Mouse (Mus musculus) thymus, adult 2 months (tissue): ENCODE data around the gene Gm6583. TPM values are rescaled to one million over a fixed set of nuclear protein-coding genes. Genes with fewer than 3 reads are reported as not detected.

Experiments
- DNase-seq: peaks from one replicate; pipeline ENCODE4 v3.0.0; 2021
- H3K27ac ChIP-seq: fragments of 200-500 bp; 2 replicates; pipeline ENCODE4 v1.5.1; 2012; ENCODE audit warnings: low read length, control low read depth; ENCODE audit not compliant: control insufficient read depth, insufficient read depth
- H3K27me3 ChIP-seq: fragments of 200-500 bp; 2 replicates; pipeline ENCODE4 v1.6.1; 2012; ENCODE audit warnings: mild to moderate bottlenecking, low read length, moderate library complexity, mixed read lengths; ENCODE audit not compliant: control insufficient read depth, insufficient read depth
- H3K36me3 ChIP-seq: fragments of 200-500 bp; 2 replicates; pipeline ENCODE4 v1.6.1; 2012; ENCODE audit warnings: mild to moderate bottlenecking, low read length, moderate library complexity; ENCODE audit not compliant: control insufficient read depth, insufficient read depth
- H3K4me1 ChIP-seq: fragments of 200-500 bp; replicated peaks from 2 replicates; pipeline ENCODE4 v1.6.1; 2012; ENCODE audit warnings: low read length; ENCODE audit not compliant: control insufficient read depth, insufficient read depth
- H3K4me3 ChIP-seq: fragments of 200-500 bp; 2 replicates; pipeline ENCODE4 v1.5.1; 2012; ENCODE audit warnings: mild to moderate bottlenecking, low read length, control low read depth, moderate library complexity; ENCODE audit not compliant: control insufficient read depth, insufficient read depth
- CTCF ChIP-seq: fragments of 200-500 bp; IDR thresholded peaks from 2 replicates; pipeline ENCODE4 v1.5.1; 2012; ENCODE audit warnings: mild to moderate bottlenecking, control low read depth, low read length, moderate library complexity, borderline replicate concordance; ENCODE audit not compliant: control insufficient read depth, poor library complexity, insufficient read depth; ENCODE audit errors: extremely low read depth
- POLR2A ChIP-seq: fragments of 200-500 bp; IDR thresholded peaks from 2 replicates; pipeline ENCODE4 v1.6.1; 2012; ENCODE audit warnings: mild to moderate bottlenecking, low read length, control low read depth, moderate library complexity; ENCODE audit not compliant: control insufficient read depth, poor library complexity, insufficient read depth; ENCODE audit errors: extremely low read depth
- WGBS: fragments of 180-500 bp; shearing (Covaris S2); methylation state at CpG from one replicate; pipeline ENCODE4 v1.1.7; 2018; 5-methylcytosine and 5-hydroxymethylcytosine counted together
- polyA plus RNA-seq: library from polyadenylated mRNA; depleted of rRNA; stranded (reverse); fragments of >200 nt; gene quantifications from 2 replicates; pipeline ENCODE4 v1.2.3, GENCODE M21; 2012; rRNA removed

Gm6583 gene
- polyA plus RNA-seq, result not detected in 2 replicates

GRCm38 (mm10) chr5:112355910-112356309 is at the start of gene Gm6583:
Gene Gm6583, minus strand, starts transcription at chr5:112356033.
- WGBS, result 85% methylated on average over 13 of the region's 13 CpGs
- no peak for DNase-seq
- no peaks in the 10 kb centered on the region for H3K4me1 ChIP-seq
- H3K36me3 ChIP-seq, result no peaks in the 10 kb centered on the region; the same call in 1 of the 2 replicates
- H3K27ac ChIP-seq, result no peak within 1 kb of the TSS
- no peak for TF ChIP-seq CTCF
- no peak for TF ChIP-seq POLR2A
- no peaks in the 10 kb centered on the region for H3K27me3 ChIP-seq
- H3K4me3 ChIP-seq, result no peak within 1 kb of the TSS

- 92% methylated on average over 3 of the region's 3 CpGs for WGBS
- no peaks in the 10 kb centered on the region for H3K27me3 ChIP-seq
- no peaks in the 10 kb centered on the region for H3K4me1 ChIP-seq
- no peak for DNase-seq
- TF ChIP-seq CTCF (no peak), POLR2A (no peak)
- H3K36me3 ChIP-seq, result no peaks in the 10 kb centered on the region
- H3K27ac ChIP-seq, result no peak overlapping the region
- no peak overlapping the region for H3K4me3 ChIP-seq
Measured at GRCm38 (mm10) chr5:112402437-112402836, 46.6 kb upstream of the Gm6583 start.

- no peak for TF ChIP-seq POLR2A
- TF ChIP-seq CTCF, result no peak
- no peaks in the 10 kb centered on the region for H3K36me3 ChIP-seq
- peaks cover under 1% of the 10 kb centered on the region; the same call in 1 of the 2 replicates for H3K27me3 ChIP-seq
- no peak overlapping the region for H3K27ac ChIP-seq
- H3K4me1 ChIP-seq, result peaks cover 3% of the 10 kb centered on the region; the same call in 1 of the 2 replicates
- no peak for DNase-seq
- whole genome bisulfite sequencing, result 82% methylated on average over 10 of the region's 10 CpGs
- no peak overlapping the region for H3K4me3 ChIP-seq
Measured at GRCm38 (mm10) chr5:112399284-112399683, 43.5 kb upstream of the Gm6583 start.

- WGBS, result 92% methylated on average over 18 of the region's 18 CpGs
- peaks cover 12% of the 10 kb centered on the region; the same call in 1 of the 2 replicates for H3K27me3 ChIP-seq
- H3K36me3 ChIP-seq, result no peaks in the 10 kb centered on the region
- DNase-seq, result no peak
- no peak for TF ChIP-seq CTCF
- no peak for TF ChIP-seq POLR2A
- H3K4me1 ChIP-seq, result peaks cover 5% of the 10 kb centered on the region; the same call in 1 of the 2 replicates
- no peak overlapping the region for H3K4me3 ChIP-seq
- no peak overlapping the region for H3K27ac ChIP-seq
Measured at GRCm38 (mm10) chr5:112396066-112396465, 40.2 kb upstream of the Gm6583 start.

GRCm38 (mm10) chr5:112394779-112395443 is 39.1 kb upstream of the Gm6583 start, which contains the start of gene Asphd2:
Gene Asphd2, minus strand, starts transcription at chr5:112394866.
- Histone ChIP-seq H3K4me1 (peaks cover 5% of the 10 kb centered on the region; the same call in 1 of the 2 replicates), H3K27me3 (peaks cover 12% of the 10 kb centered on the region; the same call in 1 of the 2 replicates), H3K36me3 (no peaks in the 10 kb centered on the region), H3K4me3 (peak within 1 kb of the TSS; percentile 15), H3K27ac (no peak within 1 kb of the TSS)
- WGBS, result 8% methylated on average over 55 of the region's 67 CpGs
- DNase-seq, result no peak
- TF ChIP-seq POLR2A, result no peak
- TF ChIP-seq CTCF, result no peak

GRCm38 (mm10) chr5:112394415-112394763 is 38.6 kb upstream of the Gm6583 start:
- no peak overlapping the region for H3K27ac ChIP-seq
- no peaks in the 10 kb centered on the region for H3K36me3 ChIP-seq
- DNase-seq, result no peak
- peaks cover 12% of the 10 kb centered on the region; the same call in 1 of the 2 replicates for H3K27me3 ChIP-seq
- peak overlapping the region; percentile 15 for H3K4me3 ChIP-seq
- 3% methylated on average over 27 of the region's 28 CpGs for WGBS
- TF ChIP-seq POLR2A (no peak), CTCF (no peak)
- H3K4me1 ChIP-seq, result peaks cover 5% of the 10 kb centered on the region; the same call in 1 of the 2 replicates
